Mouse (Mus musculus): ENCODE data around the gene Klhl20.

The Klhl20 gene

DNA sequence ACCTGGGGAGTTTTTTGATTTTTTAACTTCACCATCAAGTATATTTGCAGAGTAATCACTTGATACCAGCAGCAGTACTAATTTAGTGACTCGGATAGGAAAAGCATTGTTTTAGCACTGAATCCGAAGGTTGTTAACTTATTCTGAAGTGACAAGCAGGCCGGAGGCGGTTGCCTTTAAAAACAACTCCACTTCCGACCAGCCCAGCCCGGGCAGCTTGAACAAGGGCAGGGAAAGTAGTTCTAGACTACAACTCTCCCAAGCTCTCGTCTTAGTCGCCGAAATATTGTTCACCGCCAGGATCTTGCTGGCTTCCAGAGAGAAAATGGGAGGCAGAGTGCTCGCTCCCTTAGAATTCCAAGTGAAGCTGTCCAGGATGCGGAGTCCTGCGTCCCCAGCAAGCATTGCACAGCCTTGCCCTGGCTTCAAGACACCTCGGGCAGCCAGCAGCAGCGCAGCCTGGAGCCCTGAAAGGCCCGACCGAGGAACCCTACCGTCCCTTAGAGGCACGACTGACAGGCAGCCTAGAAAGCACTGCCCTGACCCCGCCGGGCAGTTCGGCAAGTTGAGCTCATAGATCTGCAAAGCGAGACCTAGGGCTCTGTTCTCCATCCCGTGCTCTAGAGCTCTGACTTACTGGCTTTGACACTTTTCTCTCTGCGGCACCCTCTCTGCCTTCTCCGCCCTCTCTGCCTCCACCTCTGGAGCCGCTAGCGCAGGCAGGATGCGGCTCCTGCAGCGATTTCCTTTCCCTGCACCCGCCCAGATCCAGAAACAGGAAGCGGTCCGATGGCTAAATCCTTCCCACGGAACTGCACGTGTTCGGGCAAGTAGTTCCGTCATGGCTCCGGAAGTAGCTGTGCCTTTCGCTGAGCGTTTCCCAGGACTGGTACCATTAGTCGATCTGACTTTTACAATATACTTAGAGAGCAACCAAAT is at the start of gene Klhl20:
Gene Klhl20 (minus strand): TSS at position 786 of the 939 bp plus-strand sequence.
- DNase-seq (ENCODE audit: low read depth, low spot score): peak; percentile 98

DNA sequence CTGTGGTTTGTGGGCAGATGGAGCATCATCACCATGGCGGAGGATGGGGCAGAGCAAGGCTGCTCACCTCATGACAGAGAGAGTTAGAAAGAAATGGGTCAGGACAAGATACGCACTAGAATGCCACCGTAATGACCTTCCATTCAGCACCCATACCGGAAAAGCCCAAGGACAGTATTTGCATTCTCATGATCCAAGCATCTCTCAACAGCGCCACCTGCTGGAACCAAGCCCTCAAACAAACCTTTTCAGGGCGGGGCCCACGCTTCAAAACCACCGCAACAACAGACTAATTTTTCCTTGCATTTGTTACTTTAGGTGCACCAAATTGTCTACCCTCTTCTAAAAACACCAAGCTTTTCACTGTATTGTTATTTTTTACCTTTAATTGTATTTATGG is 49.4 kb upstream of the Klhl20 start:
- DNase-seq (ENCODE audit: low read depth, low spot score): peak; percentile 92

DNA sequence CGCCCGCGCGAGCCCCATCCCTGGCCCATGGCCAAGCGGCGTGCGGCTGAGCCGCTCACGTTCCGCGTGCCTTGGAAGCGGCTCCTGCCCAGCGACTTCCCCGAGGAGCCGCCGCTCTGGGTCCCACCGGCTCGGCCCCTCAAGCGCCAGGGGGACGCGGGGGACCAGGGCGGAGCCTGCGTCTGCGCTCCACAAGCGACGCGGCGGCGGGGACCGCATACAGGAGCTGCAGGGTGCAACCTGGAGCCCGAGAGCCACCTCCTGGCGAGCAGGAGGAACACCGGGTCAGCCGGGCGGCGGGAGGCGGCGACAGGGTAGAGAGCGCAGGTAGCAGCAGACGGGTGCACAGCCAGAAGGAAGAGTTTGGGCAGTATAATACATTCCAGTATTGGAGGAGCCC is 39.3 kb upstream of the Klhl20 start:
- peak; percentile 91 for DNase-seq (ENCODE audit: low read depth, low spot score)

DNA sequence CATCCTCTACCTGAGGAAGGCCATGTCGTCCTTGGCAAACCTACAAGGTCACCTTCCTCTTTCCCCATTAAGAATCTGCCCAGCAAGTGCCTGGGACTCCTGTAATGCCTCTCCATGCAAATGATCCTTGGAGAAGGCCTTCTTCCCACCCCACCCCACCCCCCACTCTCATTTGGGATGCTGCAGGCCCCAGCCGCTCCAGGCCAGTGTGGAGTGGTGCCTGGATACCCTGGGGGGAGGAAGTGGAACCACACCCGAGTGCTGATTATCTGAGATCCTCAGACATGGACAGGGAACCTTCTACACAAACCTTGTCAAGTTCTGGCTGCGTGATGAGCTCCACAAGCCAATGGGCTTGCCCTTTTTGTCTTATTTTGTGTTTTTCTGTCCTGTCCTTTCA is 29.0 kb upstream of the Klhl20 start:
- DNase-seq (ENCODE audit: low read depth, low spot score): peak; percentile 94

DNA sequence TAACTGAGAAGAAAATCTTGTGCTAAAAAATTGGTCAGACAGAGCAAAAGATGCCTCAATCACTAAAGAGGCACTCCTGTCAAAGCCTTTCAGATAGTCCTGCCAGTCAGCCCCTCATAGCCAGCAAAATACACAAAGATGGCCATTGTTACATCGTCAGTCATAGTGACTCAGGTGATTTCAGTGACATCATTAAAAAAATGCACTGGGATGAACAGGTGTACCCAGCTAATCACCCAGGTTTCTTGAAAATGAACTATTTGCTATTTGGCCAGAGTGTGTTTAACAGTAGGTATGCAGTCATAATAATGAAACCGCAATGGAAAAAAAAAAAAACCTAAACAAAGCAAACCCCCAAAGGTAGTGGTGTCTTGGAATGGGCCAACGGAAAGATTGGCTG is 27.9 kb upstream of the Klhl20 start, which contains the start of gene Tex50:
Gene Tex50 (minus strand): TSS at position 101 of the 400 bp plus-strand sequence.
- DNase-seq (ENCODE audit: low read depth, low spot score): no peak

DNA sequence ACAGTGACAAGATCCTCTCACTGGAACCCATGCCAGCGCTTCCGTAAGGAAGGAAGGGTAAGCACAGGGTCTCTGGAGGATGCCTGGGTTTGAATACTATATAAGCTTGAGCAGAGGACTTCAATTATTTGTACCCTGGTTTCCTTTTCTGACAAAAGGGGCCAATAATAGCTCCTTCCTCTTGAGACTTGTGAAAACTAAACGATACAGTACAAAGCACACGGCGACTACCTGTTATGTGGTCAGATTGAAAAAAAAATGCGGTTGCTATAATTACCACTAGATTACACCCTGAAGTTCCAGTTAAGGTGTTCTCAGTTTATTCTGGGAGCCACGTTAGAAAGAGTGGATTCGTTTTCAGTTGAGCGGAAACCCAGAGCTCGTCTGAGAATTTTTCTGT is 25.2 kb upstream of the Klhl20 start:
- no peak for DNase-seq (ENCODE audit: low read depth, low spot score)

DNA sequence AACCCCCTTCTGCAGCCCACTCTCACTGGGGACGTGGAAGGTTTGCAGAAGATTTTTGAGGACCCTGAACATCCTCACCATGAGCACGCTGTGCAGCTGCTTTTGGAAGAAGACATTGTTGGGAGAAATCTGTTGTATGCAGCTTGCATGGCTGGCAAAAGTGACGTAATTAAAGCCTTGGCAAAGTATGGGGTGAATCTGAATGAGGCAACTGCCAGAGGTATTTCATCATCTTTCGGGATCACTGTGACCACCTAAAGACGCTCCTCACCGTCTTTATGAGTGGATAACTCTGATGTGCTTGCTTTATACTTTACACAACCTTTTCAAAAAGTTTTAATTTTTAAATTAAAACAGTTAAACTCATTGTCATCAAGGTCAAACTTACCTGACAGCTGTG is 19.8 kb upstream of the Klhl20 start:
- peak; percentile 49 for DNase-seq (ENCODE audit: low read depth, low spot score)

DNA sequence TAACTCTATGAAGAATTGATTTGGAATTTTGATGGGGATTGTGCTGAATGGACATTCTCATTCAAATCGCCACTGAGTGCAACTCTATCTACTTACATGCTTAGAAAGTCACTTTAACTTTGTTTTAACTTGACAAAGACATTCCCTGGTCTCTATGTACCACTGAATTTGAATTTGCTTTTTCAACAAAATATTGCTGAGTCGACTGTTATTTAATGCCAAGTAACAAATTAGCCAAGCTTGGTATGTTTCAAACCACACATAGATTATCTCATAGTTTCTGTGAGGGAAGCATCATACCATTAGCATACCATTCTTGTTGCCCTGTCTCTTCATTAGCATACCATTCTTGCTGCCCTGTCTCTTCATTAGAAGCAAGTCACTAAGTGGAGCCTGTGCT is 16.6 kb upstream of the Klhl20 start:
- DNase-seq (ENCODE audit: low read depth, low spot score): no peak

DNA sequence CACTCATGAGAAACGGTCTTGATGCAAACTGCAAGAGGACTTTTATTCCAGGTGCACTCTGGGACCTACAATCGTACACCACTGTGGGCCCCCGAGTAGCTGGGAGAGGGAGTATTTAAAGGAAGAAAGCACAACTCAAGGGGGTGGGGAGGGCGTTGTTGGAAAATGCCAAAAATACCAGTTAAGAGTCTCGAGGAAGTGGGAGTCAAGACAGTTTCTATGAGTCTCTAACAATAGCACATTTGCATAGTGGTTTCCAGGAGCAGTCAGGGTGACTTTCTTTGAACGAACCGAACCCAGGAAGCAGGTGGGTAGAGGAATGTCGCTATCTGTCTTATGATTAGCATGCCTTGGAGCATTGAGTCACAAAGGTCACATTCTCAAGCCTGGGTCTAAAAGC is 14.3 kb upstream of the Klhl20 start:
- DNase-seq (ENCODE audit: low read depth, low spot score): peak; percentile 76

DNA sequence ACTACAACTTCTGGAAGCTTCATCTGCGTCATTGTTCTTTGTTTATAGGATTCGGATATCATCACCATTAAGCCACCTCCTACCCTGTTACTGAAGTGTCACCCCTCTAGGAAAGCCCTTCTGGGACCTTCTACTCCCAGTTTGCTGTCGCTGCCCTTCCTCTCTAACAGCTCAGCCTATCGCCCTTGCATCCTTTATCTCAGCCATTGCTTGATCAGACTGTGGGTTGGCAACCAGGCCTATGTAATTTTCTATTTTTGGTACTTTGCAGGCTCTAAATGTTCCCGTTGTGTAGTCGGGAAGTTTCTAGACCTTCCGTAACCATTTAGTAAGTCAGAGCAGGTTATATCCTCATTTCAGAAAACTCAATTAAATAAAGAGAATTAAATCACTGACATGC is 11.9 kb upstream of the Klhl20 start:
- no peak for DNase-seq (ENCODE audit: low read depth, low spot score)

DNA sequence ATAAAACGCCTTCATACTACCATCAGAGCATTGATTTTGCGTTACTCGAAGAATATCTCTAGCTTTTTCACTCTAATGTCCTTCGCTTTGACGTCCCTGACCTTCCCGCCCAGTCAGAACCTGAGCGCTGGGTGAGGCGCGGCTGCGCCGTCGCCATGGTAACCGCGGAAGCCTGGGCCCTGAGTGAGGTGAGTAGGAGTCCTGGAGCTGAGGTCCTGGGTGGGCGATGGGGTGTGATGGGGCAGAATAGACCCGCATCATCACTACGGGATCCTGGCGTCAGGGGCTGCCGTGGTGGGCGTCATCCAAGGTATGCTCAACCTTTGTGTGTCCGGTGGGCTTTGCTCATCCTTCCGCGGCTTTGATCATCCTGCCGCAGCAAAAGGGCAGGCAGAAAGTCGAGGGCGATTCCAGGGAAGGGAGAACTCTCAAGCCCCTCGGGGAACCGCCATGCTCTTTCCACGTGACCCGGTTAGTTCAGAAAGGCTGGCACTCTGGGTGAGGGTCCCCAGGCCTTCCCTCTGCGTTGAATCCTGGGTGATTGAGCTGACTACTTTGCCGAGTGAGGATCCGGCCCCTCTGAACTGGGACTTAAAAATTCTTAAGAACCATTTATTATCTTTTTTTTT is 11.3 kb upstream of the Klhl20 start, which contains the start of gene Ankrd45:
Gene Ankrd45 (plus strand): TSS at position 161 of the 629 bp plus-strand sequence.
- peak; percentile 91 for DNase-seq (ENCODE audit: low read depth, low spot score)

DNA sequence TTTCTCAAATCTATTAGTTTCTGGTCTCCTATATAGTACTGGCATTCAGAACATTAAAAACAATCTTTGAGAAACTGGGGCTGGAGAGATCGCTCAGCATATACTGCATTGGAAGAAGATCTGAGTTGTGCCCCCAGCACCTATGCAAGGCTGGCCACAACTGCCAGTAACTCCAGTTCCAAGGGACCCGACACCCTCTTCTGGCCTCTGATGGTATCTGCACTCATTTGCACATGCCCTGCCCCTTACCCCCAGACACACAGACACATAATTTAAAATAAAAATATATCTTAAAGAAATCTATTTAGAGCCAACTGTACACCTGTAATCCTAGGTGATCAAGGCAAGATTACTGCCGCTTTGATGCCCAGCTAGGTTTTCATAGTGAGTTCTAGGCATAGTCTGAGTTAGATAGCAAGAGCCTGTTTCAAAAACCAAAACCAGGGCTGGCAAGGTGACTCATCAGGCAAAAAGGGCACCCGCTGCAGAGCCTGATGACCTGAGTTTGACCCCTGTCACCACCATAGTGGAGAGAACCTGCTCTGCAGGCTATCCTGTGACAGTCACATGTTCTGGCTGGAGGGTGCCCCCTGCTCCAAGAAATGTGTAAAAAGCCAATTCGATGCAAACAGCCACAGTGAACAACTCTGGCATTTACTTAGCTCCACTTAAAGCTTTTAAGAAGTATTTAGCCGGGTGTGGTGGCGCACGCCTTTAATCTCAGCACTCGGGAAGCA is 8.9 kb upstream of the Klhl20 start:
- DNase-seq (ENCODE audit: low read depth, low spot score): peak; percentile 79

DNA sequence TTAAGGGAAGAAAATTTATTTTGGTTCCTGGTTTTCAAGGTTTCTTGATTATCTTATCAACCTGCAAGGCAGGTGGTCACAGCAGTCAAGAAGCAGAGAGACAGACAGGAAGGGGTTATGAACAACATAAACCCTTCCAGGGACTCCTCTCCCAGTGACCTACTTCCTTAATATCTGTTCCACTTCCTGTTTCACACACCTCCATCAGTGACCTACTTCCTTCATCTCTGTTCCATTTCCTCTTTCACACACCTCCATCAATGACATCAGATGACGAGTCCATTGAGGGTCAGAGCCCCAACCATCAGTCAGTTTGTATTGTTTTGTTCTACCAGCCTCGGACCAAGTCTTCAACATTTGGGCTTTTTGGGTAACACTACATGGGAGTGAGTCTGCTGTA is 8.2 kb upstream of the Klhl20 start:
- DNase-seq (ENCODE audit: low read depth, low spot score): no peak

DNA sequence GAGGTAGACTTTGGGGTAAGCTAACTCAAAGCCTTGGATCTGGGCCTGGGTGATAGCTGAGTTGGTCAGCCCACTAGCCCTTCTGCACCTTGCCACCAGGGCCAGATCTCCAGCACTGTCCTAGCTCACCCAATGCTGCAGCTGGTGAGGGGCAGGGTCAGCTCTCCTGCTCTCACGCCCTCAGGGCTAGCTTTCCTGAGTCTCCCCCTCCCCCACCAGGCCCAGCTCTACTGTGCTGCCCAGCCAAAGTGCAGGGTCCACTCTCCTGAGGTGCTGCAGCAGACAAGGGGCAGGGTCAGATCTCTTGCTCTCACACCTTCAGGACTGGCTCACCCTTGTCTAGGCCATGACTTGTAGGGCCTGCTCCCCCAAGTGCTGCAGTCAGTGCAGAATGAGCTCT is 4.8 kb downstream of the Klhl20 start:
- no peak for DNase-seq (ENCODE audit: low read depth, low spot score)

DNA sequence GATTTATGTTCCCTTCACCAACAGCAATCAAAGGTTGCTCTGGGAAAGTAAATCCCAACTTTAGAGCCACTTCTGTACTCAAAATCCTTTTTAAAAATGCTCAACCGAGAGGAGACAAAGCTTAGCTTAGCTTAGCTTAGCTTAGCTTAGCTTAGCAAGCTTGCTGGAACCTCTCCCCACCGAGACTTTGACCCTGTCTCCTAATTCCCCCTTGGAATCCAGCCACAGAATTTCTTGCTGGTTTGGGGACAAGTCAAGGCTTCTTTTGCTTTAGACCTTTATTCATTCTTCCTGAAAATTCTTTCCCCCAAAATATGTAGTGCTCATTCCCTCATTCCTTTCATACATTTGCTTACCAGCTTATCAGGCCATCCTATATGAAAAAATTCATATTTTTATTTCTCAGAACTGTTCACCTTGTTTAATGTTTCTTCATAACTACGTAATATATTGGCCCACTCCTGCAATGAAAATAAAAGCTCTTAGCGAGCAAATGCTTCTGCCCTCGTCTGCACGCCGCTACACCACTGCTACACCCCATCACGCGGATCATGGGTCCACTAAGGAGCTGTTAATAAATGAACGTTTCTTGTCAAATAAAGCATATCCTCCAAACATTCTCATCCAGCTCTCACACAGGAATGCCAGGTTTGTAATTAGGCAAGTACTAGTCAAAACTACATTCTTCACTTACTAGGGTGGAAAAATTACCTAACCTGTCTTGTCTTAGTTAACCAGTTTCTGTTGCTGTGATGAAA is 8.5 kb downstream of the Klhl20 start:
- DNase-seq (ENCODE audit: low read depth, low spot score): no peak

DNA sequence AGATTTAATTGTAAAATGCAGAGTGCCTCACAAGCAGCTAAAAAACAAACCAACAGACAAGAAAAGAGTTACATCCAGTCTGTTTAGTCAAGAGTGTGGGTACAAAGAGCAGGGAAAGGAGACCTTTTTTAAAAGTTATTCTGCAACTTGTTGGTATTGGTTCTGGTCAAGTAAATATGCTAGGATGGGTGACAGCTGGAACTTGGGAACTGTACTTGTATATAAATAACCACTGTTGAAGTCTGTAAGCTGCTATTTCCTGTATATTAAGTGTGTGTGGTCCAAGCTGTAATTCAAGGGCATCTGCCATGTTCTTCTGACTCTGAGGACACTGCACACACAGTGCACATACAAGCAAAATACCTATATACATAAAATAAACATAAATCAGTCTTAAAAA is 16.7 kb downstream of the Klhl20 start:
- no peak for DNase-seq (ENCODE audit: low read depth, low spot score)

DNA sequence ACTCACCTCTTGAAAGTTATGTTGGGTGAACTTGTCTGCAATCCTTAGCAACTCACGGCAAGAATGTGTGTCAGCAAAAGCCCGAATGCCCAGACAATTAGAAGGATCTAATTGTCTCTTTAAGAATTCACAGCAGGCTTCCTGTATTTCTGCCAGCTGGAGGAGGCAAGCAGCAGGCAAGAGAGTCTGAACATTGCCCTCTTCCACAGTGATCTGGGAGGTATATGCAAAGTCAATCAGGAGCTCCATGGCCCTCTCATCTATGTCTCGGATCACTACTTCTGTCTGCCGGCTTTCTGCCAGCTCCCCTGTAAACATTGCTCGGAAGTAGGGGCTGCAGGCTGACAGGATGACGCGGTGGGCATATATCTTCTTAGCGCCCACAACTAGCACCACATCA is 22.1 kb downstream of the Klhl20 start:
- DNase-seq (ENCODE audit: low read depth, low spot score): no peak

DNA sequence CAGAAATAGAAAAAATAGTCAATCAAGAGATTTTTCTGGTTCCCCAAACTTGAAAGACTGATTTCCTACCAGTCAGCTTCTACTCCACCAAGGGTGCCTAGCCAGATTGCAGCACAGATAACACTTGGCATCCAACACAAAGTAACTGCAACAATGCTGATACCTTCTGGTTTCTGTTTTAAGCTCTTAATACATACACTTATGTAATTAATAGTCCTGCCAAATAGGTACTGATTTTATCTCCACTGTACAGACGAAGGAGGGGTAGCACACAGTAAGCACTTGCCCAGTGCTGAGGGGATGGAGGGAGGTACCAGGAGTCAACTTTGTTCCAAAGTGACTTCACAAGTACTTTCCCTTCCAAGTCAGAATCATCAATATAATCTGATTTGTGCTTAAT is 27.5 kb downstream of the Klhl20 start:
- DNase-seq (ENCODE audit: low read depth, low spot score): no peak

DNA sequence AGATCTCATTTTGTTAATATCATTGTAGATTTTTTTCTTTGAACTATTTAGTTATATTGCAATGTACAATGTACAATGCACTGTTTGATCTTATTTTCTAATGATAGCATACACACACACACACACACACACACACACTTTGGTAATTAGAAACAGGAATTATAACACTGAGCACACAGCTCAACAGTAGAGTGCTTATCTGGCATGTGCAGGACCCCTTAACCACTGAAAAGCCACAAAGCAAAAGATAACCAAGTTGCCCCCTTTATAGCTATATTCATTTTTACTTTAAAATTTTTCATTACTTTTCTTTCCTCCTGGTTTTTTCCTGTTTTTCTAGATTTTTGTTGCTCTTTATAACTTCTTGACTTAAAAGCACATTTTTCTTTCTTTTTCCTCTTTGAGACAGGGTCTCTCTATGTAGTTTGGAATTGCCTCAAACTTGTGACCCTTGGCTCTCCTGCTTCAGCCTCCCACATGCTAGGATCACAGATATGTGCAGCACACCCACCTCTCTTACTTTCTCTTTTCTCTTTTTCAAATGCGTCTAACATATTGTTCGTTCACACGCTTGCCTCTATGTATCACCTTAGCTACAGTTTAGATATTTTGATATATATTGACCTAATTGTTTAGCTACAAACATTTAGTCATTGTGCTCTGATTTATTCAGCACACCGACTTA is 31.4 kb downstream of the Klhl20 start:
- DNase-seq (ENCODE audit: low read depth, low spot score): no peak

DNA sequence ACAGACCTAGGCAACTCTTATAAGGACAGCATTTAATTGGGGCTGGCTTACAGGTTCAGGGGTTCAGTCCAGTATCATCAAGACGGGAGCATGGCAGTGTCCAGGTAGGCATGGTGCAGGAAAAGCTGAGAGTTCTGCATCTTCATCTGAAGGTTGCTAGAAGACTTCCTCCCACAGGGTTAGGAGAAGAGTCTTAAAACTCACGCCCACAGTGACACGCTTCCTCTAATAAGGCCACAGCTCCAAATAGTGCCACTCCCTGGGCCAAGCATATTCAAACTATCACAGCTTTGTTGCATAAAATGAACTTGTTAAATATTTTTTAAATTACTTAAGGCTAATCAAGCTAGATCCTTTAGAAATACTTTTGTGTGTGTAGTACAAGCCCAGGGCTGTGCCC is 54.1 kb downstream of the Klhl20 start:
- no peak for DNase-seq (ENCODE audit: low read depth, low spot score)

DNA sequence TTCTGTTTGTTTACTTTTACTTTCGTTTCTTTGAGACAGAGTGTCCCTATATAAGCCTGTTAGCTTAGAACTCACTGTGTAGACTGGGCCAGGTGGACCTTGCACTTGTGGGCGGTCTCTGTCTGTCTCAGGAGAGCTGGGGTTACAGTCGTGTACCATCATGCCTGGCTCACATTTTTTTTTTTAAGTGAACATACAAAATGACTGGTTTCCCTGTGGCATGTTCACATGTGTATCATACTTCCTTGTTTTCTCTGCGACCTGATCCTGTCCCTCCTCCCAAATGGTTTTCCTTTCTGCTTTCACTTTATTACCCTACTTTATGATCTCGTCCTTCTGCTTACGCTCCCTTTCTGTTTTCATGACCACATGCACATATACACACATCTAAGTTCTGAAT is 55.1 kb downstream of the Klhl20 start:
- no peak for DNase-seq (ENCODE audit: low read depth, low spot score)
